Mouse (Mus musculus) forebrain, embryonic 15.5 days (tissue): Measurements from ENCODE around the gene Hmg20b. TPM values are rescaled to one million over a fixed set of nuclear protein-coding genes. Genes with fewer than 3 reads are reported as not detected.
A peak's percentile ranks its signal among the peaks of the same experiment; 100 is the strongest.

Experiments
- ATAC-seq: fragments of 200-750 bp; cut with Nextera tagmentation; replicated peaks from 2 replicates; pipeline ENCODE4 v1.8.0; 2017; ENCODE audit warnings: mild to moderate bottlenecking, moderate TSS enrichment, moderate library complexity
- H3K27ac ChIP-seq: fragments of 300-500 bp; sonication (generic); replicated peaks from 2 replicates; pipeline ENCODE4 v1.5.1; 2015; ENCODE audit warnings: mild to moderate bottlenecking, inconsistent platforms
- H3K27me3 ChIP-seq: fragments of 300-500 bp; sonication (generic); 2 replicates; pipeline ENCODE4 v1.6.1; 2015; ENCODE audit warnings: inconsistent platforms
- H3K36me3 ChIP-seq: fragments of 300-500 bp; sonication (generic); 2 replicates; pipeline ENCODE4 v1.6.1; 2015; ENCODE audit warnings: mild to moderate bottlenecking, inconsistent platforms
- H3K4me1 ChIP-seq: fragments of 300-500 bp; sonication (generic); 2 replicates; pipeline ENCODE4 v1.6.1; 2015; ENCODE audit warnings: inconsistent platforms
- H3K4me2 ChIP-seq: fragments of 300-500 bp; sonication (generic); replicated peaks from 2 replicates; pipeline ENCODE4 v1.6.1; 2015; ENCODE audit warnings: mild to moderate bottlenecking, inconsistent platforms
- H3K4me3 ChIP-seq: fragments of 300-500 bp; sonication (generic); 2 replicates; pipeline ENCODE4 v1.5.1; 2015; ENCODE audit warnings: mild to moderate bottlenecking, inconsistent platforms
- H3K9ac ChIP-seq: fragments of 300-500 bp; sonication (generic); replicated peaks from 2 replicates; pipeline ENCODE4 v1.6.1; 2015; ENCODE audit warnings: mild to moderate bottlenecking, inconsistent platforms
- H3K9me3 ChIP-seq: fragments of 300-500 bp; sonication (generic); 2 replicates; pipeline ENCODE4 v1.6.1; 2016; ENCODE audit warnings: inconsistent platforms
- WGBS: fragments of 180-500 bp; shearing (Covaris S2); methylation state at CpG from one replicate; pipeline ENCODE4 v1.1.7; 2015; ENCODE audit warnings: mixed read lengths; 5-methylcytosine and 5-hydroxymethylcytosine counted together
- polyA plus RNA-seq: library from polyadenylated mRNA; unstranded; fragments of >200 nt; fragmentation: Nextera tagmentation; extraction: Ambion mirVana; gene quantifications from 2 replicates; pipeline ENCODE4 v1.2.1, GENCODE M21; 2015

Hmg20b gene
- polyA plus RNA-seq, 1 experiment from 2014 or later: 43.3 TPM

DNA sequence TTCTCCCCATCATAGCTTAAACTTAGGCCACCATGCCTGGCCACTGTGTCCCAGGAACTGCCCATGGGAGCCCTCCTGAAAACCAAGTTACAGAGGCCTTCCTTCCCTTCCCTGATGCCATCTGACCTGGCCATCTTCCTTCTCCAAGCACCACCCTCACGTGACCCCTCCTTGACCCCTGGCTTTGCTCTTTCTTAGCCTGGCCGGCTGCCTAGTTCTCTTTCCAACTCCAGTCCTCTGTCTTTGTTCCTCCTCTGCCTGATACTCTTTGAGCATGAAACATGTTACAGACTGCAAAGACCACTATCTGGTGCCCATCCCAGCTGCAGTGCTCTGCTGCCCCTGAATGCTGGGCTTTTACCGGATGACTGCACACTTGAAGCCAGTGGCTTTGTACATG is 39.1 kb upstream of the Hmg20b start:
- ATAC-seq: no peak
- Histone ChIP-seq H3K4me3 (no peak overlapping the region), H3K4me2 (no peak overlapping the region), H3K4me1 (peaks cover 29% of the 10 kb centered on the region), H3K27me3 (no peaks in the 10 kb centered on the region), H3K9me3 (no peaks in the 10 kb centered on the region), H3K9ac (no peak overlapping the region), H3K27ac (no peak overlapping the region), H3K36me3 (peaks cover 22% of the 10 kb centered on the region)
- 49% methylated on average over 3 of the region's 3 CpGs for WGBS

DNA sequence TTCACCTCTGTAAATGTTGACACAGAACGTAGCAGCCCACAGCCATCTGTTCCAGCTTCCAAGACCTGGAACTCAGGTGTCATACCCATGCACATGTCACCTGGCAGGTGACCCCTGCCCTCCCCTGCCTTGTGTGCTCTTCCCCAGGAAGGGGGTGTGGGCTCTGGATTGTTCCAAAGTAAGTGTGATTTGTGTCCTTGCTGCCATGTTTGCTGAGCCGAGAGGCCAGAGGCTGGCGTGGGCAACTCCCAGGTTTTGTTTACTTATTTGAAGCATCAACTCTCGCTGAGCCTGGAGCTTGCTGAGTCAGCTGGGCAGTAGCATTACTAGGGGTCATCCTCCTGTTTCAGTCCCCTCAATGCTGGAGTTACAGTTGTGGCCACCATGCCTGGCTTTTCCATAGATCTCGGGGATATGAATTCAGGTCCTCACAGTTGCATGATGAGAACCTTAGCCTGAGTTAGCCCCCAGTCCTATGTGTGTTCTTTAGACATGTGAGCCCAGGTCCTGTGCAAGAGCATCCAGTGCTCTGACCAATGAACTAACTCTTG is 38.3 kb upstream of the Hmg20b start, which contains the start of gene Gm48552:
Gene Gm48552, plus strand, starts transcription at position 501 of the 551 bp plus-strand sequence.
- WGBS: 88% methylated on average over 5 of the region's 5 CpGs
- H3K4me2 ChIP-seq: no peak within 1 kb of the TSS
- no peaks in the 10 kb centered on the region for H3K9me3 ChIP-seq
- H3K36me3 ChIP-seq: peaks cover 22% of the 10 kb centered on the region
- H3K4me1 ChIP-seq: peaks cover 25% of the 10 kb centered on the region
- no peak within 1 kb of the TSS for H3K4me3 ChIP-seq
- no peak for ATAC-seq
- H3K27me3 ChIP-seq: no peaks in the 10 kb centered on the region
- no peak within 1 kb of the TSS for H3K9ac ChIP-seq
- no peak within 1 kb of the TSS for H3K27ac ChIP-seq

DNA sequence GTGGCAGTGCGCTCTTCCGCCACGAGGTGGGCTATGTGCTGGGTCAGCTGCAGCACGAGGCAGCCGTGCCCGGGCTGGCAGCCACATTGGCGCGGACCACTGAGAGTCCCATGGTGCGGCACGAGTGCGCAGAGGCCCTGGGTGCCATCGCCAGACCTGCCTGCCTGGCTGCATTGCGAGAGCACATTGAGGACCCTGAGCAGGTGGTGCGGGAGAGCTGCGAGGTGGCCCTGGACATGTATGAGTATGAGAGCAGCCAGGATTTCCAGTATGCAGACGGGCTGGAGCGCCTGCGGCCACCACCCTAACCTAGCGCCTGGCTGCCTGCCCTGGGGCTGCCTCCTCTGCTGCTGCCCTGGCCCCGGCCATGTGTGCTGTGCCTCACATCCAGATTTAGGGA is 37.4 kb upstream of the Hmg20b start:
- Histone ChIP-seq H3K27me3 (no peaks in the 10 kb centered on the region), H3K4me1 (peaks cover 18% of the 10 kb centered on the region), H3K9ac (no peak overlapping the region), H3K4me3 (no peak overlapping the region), H3K4me2 (no peak overlapping the region), H3K27ac (no peak overlapping the region), H3K36me3 (peaks cover 22% of the 10 kb centered on the region), H3K9me3 (no peaks in the 10 kb centered on the region)
- no peak for ATAC-seq
- WGBS: 95% methylated on average over 20 of the region's 20 CpGs

DNA sequence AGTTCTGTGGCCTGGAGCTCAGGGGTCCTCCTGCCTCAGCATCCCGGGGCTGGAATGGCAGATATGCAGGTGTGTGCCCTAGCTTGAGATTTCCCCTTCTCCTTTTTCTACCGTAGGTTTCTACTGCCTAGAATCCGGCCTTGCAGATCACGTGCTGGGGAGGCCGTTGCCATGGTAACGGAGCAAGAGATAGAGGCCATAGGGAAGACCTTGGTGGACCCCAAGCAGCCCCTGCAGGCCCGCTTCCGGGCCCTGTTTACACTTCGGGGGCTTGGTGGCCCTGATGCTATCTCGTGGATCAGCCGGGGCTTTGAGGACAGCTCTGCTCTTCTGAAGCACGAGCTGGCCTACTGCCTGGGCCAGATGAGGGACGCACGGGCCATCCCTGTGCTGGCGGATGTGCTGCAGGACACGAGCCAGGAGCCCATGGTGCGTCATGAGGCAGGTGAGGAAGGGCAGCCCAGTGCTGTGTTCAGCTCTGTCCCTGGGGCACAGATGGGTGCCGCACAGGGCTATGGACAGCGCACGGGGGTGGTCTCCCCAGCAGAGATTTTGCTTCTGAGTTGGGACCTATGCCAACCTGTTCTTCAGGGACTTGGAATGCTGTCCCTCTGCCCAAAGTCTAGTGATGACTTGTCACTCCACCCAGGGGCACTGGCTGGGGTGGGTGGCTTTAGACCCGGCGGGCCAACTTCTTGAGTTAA is 35.5 kb upstream of the Hmg20b start:
- H3K27ac ChIP-seq: no peak overlapping the region
- peaks cover 22% of the 10 kb centered on the region for H3K36me3 ChIP-seq
- H3K4me3 ChIP-seq: peak overlapping the region; percentile 93
- H3K27me3 ChIP-seq: no peaks in the 10 kb centered on the region
- H3K9me3 ChIP-seq: no peaks in the 10 kb centered on the region
- peak overlapping the region; percentile 96 for H3K4me2 ChIP-seq
- 84% methylated on average over 22 of the region's 22 CpGs for WGBS
- no peak for ATAC-seq
- no peak overlapping the region for H3K9ac ChIP-seq
- peaks cover 18% of the 10 kb centered on the region for H3K4me1 ChIP-seq

DNA sequence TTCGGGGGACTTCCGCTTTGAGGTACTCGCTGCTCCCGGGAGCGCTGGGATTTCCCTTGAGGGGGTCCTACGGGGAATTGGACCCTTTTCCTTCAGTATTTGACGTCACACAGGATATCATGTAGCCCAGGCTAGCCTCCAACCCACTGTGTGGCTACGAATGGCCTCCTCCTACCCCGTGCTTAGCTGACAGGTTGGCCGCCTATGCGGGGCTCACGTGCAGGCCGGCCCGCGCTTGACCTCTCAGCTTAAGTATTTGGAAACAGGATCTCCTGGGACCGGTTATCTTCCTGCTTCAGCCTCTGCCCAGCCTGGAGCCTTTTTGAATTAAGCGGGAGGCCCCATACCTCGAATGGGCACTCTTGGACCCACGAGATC is 34.3 kb upstream of the Hmg20b start:
- no peaks in the 10 kb centered on the region for H3K9me3 ChIP-seq
- peaks cover 18% of the 10 kb centered on the region for H3K4me1 ChIP-seq
- peaks cover 22% of the 10 kb centered on the region for H3K36me3 ChIP-seq
- H3K4me3 ChIP-seq: peak overlapping the region; percentile 93
- H3K9ac ChIP-seq: peak overlapping the region; percentile 79
- WGBS: under 1% methylated on average over 19 of the region's 19 CpGs
- H3K27ac ChIP-seq: peak overlapping the region; percentile 89
- H3K4me2 ChIP-seq: peak overlapping the region; percentile 96
- no peaks in the 10 kb centered on the region for H3K27me3 ChIP-seq
- ATAC-seq: peak; percentile 31; the same call in 1 of the 2 replicates

DNA sequence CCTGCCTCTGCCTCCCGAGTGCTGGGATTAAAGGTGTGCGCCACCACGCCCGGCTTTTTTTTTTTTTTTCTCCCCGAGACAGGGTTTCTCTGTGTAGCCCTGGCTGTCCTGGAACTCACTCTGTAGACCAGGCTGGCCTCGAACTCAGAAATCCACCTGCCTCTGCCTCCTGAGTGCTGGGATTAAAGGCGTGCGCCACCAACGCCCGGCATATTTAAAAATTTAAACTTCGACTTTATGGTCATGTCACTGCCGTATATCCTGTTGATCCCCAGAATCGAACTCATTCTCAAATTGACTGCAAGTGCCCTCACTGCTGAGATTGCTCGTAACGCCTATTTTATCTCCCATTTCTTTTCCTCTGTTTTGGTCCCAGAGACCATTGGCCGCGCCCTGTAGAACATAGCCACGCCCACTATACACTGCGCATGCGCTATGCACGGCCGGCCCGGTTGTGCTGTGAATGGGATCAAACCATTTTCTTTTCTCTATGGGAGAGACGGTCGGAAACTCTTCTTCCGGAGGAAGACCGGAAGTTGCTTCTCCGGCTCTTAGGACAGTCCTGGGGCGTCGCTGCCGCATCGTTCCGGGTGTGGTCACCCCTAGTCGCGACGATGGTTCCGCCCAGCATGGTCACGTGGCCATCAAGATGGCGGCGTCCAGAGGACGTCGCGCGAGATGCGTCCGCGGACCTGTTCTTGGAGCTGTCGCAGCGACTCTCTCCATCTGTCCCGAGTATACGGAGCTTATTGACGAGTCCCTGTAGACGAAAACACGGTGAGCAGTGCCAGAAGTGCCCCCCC is 33.7 kb upstream of the Hmg20b start, which contains the start of the genes Dohh and Gm48551:
Gene Dohh, plus strand, starts transcription at position 627 of the 803 bp plus-strand sequence.
Gene Gm48551, plus strand, starts transcription at position 665 of the 803 bp plus-strand sequence.
- H3K4me1 ChIP-seq: peaks cover 19% of the 10 kb centered on the region
- no peaks in the 10 kb centered on the region for H3K9me3 ChIP-seq
- peak; percentile 96 for ATAC-seq
- peak within 1 kb of the TSS; percentile 79 for H3K9ac ChIP-seq
- H3K27ac ChIP-seq: peak within 1 kb of the TSS; percentile 89
- WGBS: 9% methylated on average over 54 of the region's 54 CpGs
- peaks cover 22% of the 10 kb centered on the region for H3K36me3 ChIP-seq
- H3K27me3 ChIP-seq: no peaks in the 10 kb centered on the region
- peak within 1 kb of the TSS; percentile 93 for H3K4me3 ChIP-seq
- peak within 1 kb of the TSS; percentile 96 for H3K4me2 ChIP-seq

DNA sequence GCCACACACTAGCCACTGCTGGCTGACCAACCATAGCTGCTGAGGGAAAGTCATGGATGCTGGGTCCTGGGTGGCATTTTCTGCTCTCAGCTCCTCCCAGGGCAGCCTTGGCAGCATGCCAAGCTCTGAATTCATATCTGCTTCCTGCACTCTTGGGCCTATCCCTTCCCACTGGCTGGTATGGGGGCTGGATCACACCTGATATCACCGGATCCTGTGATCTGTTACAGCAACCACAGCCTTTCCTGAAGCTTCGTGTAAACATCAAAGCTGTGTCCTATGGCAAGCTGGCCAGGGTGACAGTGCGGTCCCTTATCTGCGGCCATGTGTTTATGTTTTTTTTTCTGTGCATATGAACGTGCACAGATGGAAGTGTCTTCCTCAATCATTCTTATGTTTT is 31.8 kb upstream of the Hmg20b start:
- Histone ChIP-seq H3K9ac (no peak overlapping the region), H3K27me3 (no peaks in the 10 kb centered on the region), H3K36me3 (peaks cover 7% of the 10 kb centered on the region; the same call in 1 of the 2 replicates), H3K27ac (no peak overlapping the region), H3K4me2 (no peak overlapping the region), H3K4me3 (no peak overlapping the region), H3K9me3 (no peaks in the 10 kb centered on the region), H3K4me1 (peaks cover 29% of the 10 kb centered on the region)
- ATAC-seq: no peak
- WGBS: 88% methylated on average over 5 of the region's 5 CpGs

DNA sequence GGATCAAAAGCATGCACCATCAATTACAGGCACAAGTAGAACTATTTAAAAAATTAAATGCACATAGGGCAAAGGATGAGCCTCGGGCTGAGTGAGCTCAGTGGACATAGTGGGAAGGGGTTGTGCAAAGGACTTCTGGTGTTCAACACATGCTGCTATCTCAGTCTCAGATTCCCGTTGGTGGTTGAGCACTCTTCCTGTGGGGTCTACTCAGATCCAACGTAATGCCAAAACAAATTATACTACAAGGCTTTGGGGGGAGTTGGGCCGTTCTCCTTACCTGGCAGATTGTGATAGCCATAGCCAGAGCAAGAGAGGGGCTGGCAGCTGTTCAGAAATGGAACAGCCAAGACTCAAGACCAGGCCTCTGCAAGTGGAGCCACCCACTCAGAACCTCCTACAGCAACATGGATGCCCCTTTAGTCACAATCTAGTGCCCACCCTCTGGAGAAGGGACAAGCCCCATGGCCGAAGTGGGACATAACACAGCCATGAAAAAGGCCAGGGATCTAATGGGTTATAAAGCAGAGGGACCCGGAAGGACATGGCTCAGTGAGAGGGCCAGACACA is 29.6 kb upstream of the Hmg20b start:
- no peak for ATAC-seq

DNA sequence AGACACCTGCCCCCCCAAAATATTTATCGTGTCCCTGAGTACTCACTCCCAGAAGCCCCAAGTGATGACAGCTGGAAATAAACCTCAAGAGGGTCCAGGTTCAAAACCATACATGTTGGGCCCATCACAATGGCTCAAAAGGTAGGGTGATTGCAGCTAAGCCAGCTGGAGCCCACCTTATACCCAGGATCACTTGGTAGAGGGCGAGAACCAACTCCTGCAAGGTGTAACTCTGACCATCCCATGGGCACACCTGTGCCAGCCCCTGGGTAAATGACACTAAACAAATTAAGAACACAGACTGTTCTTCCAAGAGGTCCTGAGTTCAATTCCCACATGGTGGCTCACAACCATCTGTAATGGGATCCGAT is 28.9 kb upstream of the Hmg20b start:
- peak overlapping the region; percentile 86 for H3K4me2 ChIP-seq
- H3K4me3 ChIP-seq: peak overlapping the region; percentile 91
- H3K27ac ChIP-seq: peak overlapping the region; percentile 78
- H3K36me3 ChIP-seq: no peaks in the 10 kb centered on the region; the same call in 1 of the 2 replicates
- peak overlapping the region; percentile 40 for H3K9ac ChIP-seq
- WGBS: 62% methylated on average over 3 of the region's 3 CpGs
- peak; percentile 0; the same call in 1 of the 2 replicates for ATAC-seq
- no peaks in the 10 kb centered on the region for H3K9me3 ChIP-seq
- peaks cover 31% of the 10 kb centered on the region for H3K4me1 ChIP-seq
- no peaks in the 10 kb centered on the region for H3K27me3 ChIP-seq

More for the DNA sequence above, 29.6 kb upstream of the Hmg20b start:
- Histone ChIP-seq H3K4me3 (no peak overlapping the region), H3K4me2 (no peak overlapping the region), H3K9ac (no peak overlapping the region), H3K4me1 (peaks cover 35% of the 10 kb centered on the region), H3K36me3 (no peaks in the 10 kb centered on the region), H3K9me3 (no peaks in the 10 kb centered on the region), H3K27me3 (no peaks in the 10 kb centered on the region), H3K27ac (no peak overlapping the region)
- WGBS: 94% methylated on average over 6 of the region's 6 CpGs

DNA sequence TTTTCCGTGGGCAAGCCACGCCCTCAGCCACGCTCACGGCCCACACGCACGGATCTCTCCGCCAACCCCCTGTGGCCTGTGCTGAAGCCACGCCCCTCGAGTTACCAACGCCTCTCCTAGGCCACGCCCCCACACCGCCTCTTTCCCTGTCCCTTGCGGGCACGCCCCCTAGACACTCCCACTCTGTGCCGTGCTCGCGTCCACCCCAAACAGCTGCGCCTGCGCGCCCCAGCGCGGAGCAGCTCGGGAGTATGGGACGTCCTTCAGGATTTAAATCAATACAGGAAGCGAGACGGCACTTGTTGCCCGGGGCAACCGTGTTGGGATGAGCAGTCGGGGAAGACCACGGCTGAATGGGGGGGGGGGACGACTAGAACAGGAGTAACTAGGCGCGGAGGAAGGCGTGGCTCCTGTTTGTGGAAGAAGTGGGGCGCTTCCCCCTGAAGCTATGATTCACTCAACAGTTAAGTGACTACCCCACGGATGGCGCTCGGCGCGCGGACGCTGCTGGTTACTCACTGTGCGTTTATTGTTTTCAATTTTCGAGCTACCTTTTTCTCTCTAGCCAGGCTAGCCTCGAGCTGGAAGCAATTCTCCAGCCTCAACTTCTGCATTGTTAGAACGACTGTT is 28.4 kb upstream of the Hmg20b start:
- Histone ChIP-seq H3K36me3 (peaks cover 3% of the 10 kb centered on the region; the same call in 1 of the 2 replicates), H3K27ac (peak overlapping the region; percentile 78), H3K9me3 (no peaks in the 10 kb centered on the region), H3K4me2 (peak overlapping the region; percentile 86), H3K9ac (peak overlapping the region; percentile 40), H3K4me1 (peaks cover 31% of the 10 kb centered on the region), H3K4me3 (peak overlapping the region; percentile 91), H3K27me3 (no peaks in the 10 kb centered on the region)
- ATAC-seq: peak; percentile 97
- under 1% methylated on average over 45 of the region's 46 CpGs for WGBS

DNA sequence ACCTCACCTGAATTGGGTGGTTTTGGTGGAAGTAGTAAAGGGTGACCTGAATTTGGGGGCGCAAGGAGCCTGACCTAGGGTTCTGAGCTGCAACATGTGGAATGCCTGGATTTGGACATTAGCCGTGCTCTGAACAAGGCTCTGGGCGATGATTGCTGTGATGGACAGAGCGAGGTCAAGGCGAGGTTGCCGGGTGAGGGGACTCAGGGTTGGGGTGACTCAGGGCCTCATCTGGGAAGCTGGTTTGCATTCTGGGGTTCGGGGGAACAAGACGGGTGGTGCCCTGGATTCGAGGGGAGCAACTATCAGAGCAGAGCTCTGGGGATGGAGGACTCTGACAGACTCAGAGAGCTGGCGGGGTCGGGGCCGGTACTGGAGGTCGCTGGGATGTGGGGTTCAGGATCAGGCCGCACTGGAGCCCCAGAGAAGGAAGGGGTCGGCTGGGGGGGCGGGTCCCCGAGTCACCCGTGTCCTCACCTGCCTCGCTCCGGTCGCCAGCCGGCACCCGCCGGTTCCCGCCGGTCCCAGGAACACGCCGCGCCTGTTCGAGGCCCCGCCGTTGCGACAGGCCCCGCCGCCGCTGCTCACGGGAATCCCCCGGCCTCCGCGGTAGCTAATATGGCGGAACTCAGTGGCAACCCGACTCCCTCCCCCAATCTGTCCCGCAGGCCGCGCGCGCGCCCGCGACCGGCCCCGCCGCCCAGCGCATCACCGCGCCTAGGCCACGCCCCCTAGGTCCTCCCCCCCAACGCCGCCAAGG is 27.7 kb upstream of the Hmg20b start, which contains the start of gene Fzr1:
Gene Fzr1, minus strand, starts transcription at position 724 of the 760 bp plus-strand sequence.
- H3K9me3 ChIP-seq: no peaks in the 10 kb centered on the region
- ATAC-seq: peak; percentile 64
- H3K27me3 ChIP-seq: no peaks in the 10 kb centered on the region
- H3K4me3 ChIP-seq: peak within 1 kb of the TSS; percentile 91
- 2% methylated on average over 50 of the region's 59 CpGs for WGBS
- peak within 1 kb of the TSS; percentile 83 for H3K27ac ChIP-seq
- H3K36me3 ChIP-seq: peaks cover 8% of the 10 kb centered on the region; the same call in 1 of the 2 replicates
- H3K4me1 ChIP-seq: peaks cover 31% of the 10 kb centered on the region
- H3K4me2 ChIP-seq: peak within 1 kb of the TSS; percentile 86
- peak within 1 kb of the TSS; percentile 93 for H3K9ac ChIP-seq
